Mouse (Mus musculus) kidney, adult 2 months (tissue): ENCODE measurements around the gene Rbm39. TPM values are rescaled to one million over a fixed set of nuclear protein-coding genes. Genes with fewer than 3 reads are reported as not detected.
"Not testable (repeated sequence)": the region's sequence is repeated elsewhere in the genome, so short reads cannot be mapped to it uniquely, and the experiment has no call there.

Experiments used
- DNase-seq: peaks from one replicate; pipeline ENCODE4 v3.0.0; 2021
- H3K27ac ChIP-seq: fragments of 200-500 bp; 2 replicates; pipeline ENCODE4 v1.5.1; 2012; ENCODE audit warnings: low read depth, low read length, control low read depth, inconsistent platforms; ENCODE audit not compliant: insufficient read depth
- H3K27me3 ChIP-seq: fragments of 200-500 bp; replicated peaks from 2 replicates; pipeline ENCODE4 v1.6.1; 2012; ENCODE audit warnings: mild to moderate bottlenecking, moderate library complexity, low read length, inconsistent platforms; ENCODE audit not compliant: control insufficient read depth, insufficient read depth
- H3K36me3 ChIP-seq: fragments of 200-500 bp; 2 replicates; pipeline ENCODE4 v1.6.1; 2012; ENCODE audit warnings: mild to moderate bottlenecking, moderate library complexity, low read length, inconsistent platforms; ENCODE audit not compliant: control insufficient read depth, insufficient read depth
- H3K4me1 ChIP-seq: fragments of 200-500 bp; 2 replicates; pipeline ENCODE4 v1.6.1; 2011; ENCODE audit warnings: low read length; ENCODE audit not compliant: control insufficient read depth, insufficient read depth
- H3K4me3 ChIP-seq: fragments of 200-500 bp; 2 replicates; pipeline ENCODE4 v1.5.1; 2011; ENCODE audit warnings: mild to moderate bottlenecking, low read depth, low read length, control low read depth; ENCODE audit not compliant: insufficient read depth
- CTCF ChIP-seq: fragments of 200-500 bp; conservative IDR thresholded peaks from 2 replicates; pipeline ENCODE4 v1.5.1; 2011; ENCODE audit warnings: low read depth, mild to moderate bottlenecking, control low read depth, low read length, moderate library complexity, mixed read lengths; ENCODE audit not compliant: insufficient read depth, insufficient read length
- POLR2A ChIP-seq: fragments of 200-500 bp; IDR thresholded peaks from one replicate; pipeline ENCODE4 v1.6.1; 2011; ENCODE audit warnings: low read depth, low read length, control low read depth
- whole genome bisulfite sequencing: fragments of 180-500 bp; shearing (Covaris S2); methylation state at CpG from one replicate; pipeline ENCODE4 v1.1.7; 2018; 5-methylcytosine and 5-hydroxymethylcytosine counted together
- polyA plus RNA-seq: library from polyadenylated mRNA; depleted of rRNA; stranded (reverse); fragments of >200 nt; gene quantifications from 2 replicates; pipeline ENCODE4 v1.2.3, GENCODE M21; 2012

Gene Rbm39
- polyA plus RNA-seq, 1 experiment: 39.3 TPM

GRCm38 (mm10) chr2:156135695-156136094 lies 44.3 kb downstream of the Rbm39 start:
- DNase-seq: no peak
- 91% methylated on average over 6 of the region's 6 CpGs for WGBS

GRCm38 (mm10) chr2:156134161-156134560 lies 45.9 kb downstream of the Rbm39 start:
- Histone ChIP-seq H3K27ac (no peak overlapping the region), H3K36me3 (no peaks in the 10 kb centered on the region; the same call in 1 of the 2 replicates), H3K27me3 (no peaks in the 10 kb centered on the region), H3K4me1 (no peaks in the 10 kb centered on the region), H3K4me3 (no peak overlapping the region)
- 74% methylated on average over 5 of the region's 5 CpGs for WGBS
- TF ChIP-seq CTCF (no peak), POLR2A (no peak)
- DNase-seq: no peak

More at GRCm38 (mm10) chr2:156135695-156136094, 44.3 kb downstream of the Rbm39 start:
- no peaks in the 10 kb centered on the region for H3K4me1 ChIP-seq
- no peak overlapping the region for H3K27ac ChIP-seq
- H3K36me3 ChIP-seq: no peaks in the 10 kb centered on the region; the same call in 1 of the 2 replicates
- TF ChIP-seq CTCF: peak; percentile 49
- TF ChIP-seq POLR2A: no peak
- H3K4me3 ChIP-seq: no peak overlapping the region
- H3K27me3 ChIP-seq: no peaks in the 10 kb centered on the region

GRCm38 (mm10) chr2:156126992-156127391 lies 53.0 kb downstream of the Rbm39 start, which contains the start of gene Gm28036:
TSS of gene Gm28036 (minus strand) at chr2:156127092.
- Histone ChIP-seq H3K4me1 (no peaks in the 10 kb centered on the region), H3K4me3 (no peak within 1 kb of the TSS), H3K27ac (no peak within 1 kb of the TSS), H3K36me3 (no peaks in the 10 kb centered on the region; the same call in 1 of the 2 replicates), H3K27me3 (no peaks in the 10 kb centered on the region)
- 96% methylated on average over 5 of the region's 5 CpGs for WGBS
- DNase-seq: no peak
- TF ChIP-seq CTCF (no peak), POLR2A (no peak)

GRCm38 (mm10) chr2:156123731-156124130 lies 56.3 kb downstream of the Rbm39 start:
- Histone ChIP-seq H3K27me3 (no peaks in the 10 kb centered on the region), H3K4me3 (no peak overlapping the region), H3K4me1 (no peaks in the 10 kb centered on the region), H3K36me3 (no peaks in the 10 kb centered on the region; the same call in 1 of the 2 replicates), H3K27ac (no peak overlapping the region)
- TF ChIP-seq POLR2A: no peak
- TF ChIP-seq CTCF: no peak; the same call in 1 of the 2 replicates
- whole genome bisulfite sequencing: 72% methylated on average over 5 of the region's 5 CpGs
- peak; percentile 66 for DNase-seq

GRCm38 (mm10) chr2:156119566-156119965 lies 60.5 kb downstream of the Rbm39 start:
- no peaks in the 10 kb centered on the region; the same call in 1 of the 2 replicates for H3K36me3 ChIP-seq
- H3K27me3 ChIP-seq: no peaks in the 10 kb centered on the region
- no peak overlapping the region for H3K4me3 ChIP-seq

GRCm38 (mm10) chr2:156112080-156112423 lies 68.0 kb downstream of the Rbm39 start:
- 21% methylated on average over 5 of the region's 5 CpGs for WGBS
- DNase-seq: not testable (repeated sequence)

More at GRCm38 (mm10) chr2:156119566-156119965, 60.5 kb downstream of the Rbm39 start:
- TF ChIP-seq POLR2A (no peak), CTCF (no peak)
- DNase-seq: no peak
- no peak overlapping the region for H3K27ac ChIP-seq
- no peaks in the 10 kb centered on the region for H3K4me1 ChIP-seq

GRCm38 (mm10) chr2:156111358-156112079 lies 68.5 kb downstream of the Rbm39 start, which contains the start of the genes Cpne1 and Rbm12:
TSS of gene Cpne1 (minus strand) at chr2:156111965.
TSS of gene Rbm12 (minus strand) at chr2:156111978.
- TF ChIP-seq CTCF (no peak), POLR2A (peak; percentile 30)
- peak within 1 kb of the TSS; percentile 95 for H3K27ac ChIP-seq
- WGBS: under 1% methylated on average over 73 of the region's 74 CpGs
- peak; percentile 94 for DNase-seq
- no peaks in the 10 kb centered on the region for H3K27me3 ChIP-seq
- no peaks in the 10 kb centered on the region for H3K36me3 ChIP-seq
- H3K4me1 ChIP-seq: peaks cover 3% of the 10 kb centered on the region; the same call in 1 of the 2 replicates
- peak within 1 kb of the TSS; percentile 97 for H3K4me3 ChIP-seq

More at GRCm38 (mm10) chr2:156112080-156112423, 68.0 kb downstream of the Rbm39 start:
- Histone ChIP-seq H3K27ac (peak overlapping the region; percentile 62), H3K4me3 (peak overlapping the region; percentile 97)
- not testable (repeated sequence) for H3K4me1 ChIP-seq, H3K27me3 ChIP-seq, H3K36me3 ChIP-seq
